Mouse (Mus musculus): ENCODE results near the gene Polq.
A peak's percentile ranks its signal among the peaks of the same experiment; 100 is the strongest.

Polq gene

DNA sequence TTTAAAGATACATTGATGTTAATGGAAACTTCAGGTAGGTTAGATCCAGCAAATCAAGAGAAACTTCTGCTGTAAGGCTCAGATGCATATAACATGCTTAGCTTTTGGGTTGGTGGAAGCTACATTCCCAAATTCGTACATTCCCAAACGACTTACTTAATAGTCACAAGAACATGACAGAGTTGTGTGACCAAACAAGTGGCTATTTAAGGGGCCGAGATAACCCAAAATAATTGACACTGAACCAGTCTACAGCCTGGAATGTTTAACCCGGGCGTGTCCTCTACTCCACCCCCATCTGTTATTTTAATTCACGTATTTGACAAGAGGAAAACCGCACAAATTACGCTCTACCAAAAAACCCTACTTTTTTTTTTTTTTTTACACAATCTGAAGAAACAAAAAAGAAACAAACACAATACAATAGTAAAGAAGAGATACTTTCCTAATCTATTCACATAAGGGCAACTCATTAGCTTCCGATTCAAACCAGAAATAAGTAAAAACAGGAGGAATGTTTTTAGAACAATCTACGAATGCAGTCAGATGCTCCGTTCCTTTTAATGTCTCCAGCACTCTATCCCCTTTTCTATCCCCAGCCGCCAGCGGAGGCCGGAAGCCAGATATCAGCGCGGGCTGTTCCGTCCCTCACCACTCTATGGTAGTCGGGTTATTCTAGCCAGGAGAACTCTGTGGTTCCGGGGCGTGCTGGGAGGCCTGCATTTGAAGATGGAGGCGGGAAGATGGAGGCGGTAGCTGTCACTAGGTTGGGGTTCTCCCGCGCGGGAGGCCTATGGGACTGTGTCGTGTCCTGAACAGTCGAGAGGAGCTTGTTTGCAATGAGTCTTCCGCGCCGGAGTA, at the start of gene Polq:
Gene Polq, plus strand, starts transcription at position 726 of the 861 bp plus-strand sequence.
- DNase-seq (ENCODE audit: low spot score in 2 of 2) = peak; percentile 91 to 93

GRCm38 (mm10) chr16:36963415-36963814, 48.2 kb upstream of the Polq start:
- DNase-seq (ENCODE audit: low spot score in 2 of 2) = no peak

- no peak for DNase-seq (ENCODE audit: low spot score in 2 of 2)
Observed at GRCm38 (mm10) chr16:36979127-36979526, 32.5 kb upstream of the Polq start.

DNA sequence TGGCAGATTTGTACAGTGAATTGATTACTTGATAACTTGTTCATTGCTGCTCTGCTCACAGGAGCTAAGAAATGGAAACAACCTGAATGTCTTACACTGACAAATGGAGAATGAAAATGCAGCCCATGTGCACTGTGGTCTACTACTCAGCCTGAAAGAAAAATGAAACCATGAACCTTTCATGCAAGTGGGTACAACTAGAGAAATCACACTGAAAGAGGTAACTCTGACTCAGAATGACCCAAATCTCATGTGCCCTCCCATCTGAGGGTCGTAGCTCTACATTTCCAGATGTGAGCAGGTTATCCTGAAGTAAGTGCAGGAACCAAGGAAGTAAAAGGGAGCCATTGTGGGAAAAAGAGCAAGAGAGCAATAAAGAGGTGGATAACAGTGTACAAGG, 27.8 kb upstream of the Polq start:
- no peak for DNase-seq (ENCODE audit: low spot score in 2 of 2)

- peak; percentile 24 to 45 for DNase-seq (ENCODE audit: low spot score in 2 of 2)
Observed at GRCm38 (mm10) chr16:36985636-36986042, 25.9 kb upstream of the Polq start.

GRCm38 (mm10) chr16:36987399-36987798, 24.2 kb upstream of the Polq start:
- no peak for DNase-seq (ENCODE audit: low spot score in 2 of 2)

DNA sequence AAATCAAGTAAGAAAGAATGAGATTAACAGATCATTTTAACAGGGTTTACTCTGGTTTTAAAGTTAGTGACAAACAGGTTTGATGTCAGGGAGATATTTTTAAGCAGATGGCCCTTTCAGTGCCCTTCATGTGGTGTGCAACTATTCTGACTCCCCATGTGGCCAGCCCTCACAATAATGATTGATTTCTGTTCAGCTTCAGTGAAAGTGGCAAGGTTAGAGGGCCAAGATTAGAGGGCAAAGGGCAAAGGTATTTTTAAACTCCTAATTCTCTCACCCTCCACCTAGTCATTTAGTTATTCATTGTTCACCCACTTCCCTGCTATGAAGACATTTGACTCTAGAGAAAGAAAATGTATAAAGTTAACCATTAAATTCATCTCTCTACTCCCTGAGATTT, 23.5 kb upstream of the Polq start:
- no peak for DNase-seq (ENCODE audit: low spot score in 2 of 2)

DNA sequence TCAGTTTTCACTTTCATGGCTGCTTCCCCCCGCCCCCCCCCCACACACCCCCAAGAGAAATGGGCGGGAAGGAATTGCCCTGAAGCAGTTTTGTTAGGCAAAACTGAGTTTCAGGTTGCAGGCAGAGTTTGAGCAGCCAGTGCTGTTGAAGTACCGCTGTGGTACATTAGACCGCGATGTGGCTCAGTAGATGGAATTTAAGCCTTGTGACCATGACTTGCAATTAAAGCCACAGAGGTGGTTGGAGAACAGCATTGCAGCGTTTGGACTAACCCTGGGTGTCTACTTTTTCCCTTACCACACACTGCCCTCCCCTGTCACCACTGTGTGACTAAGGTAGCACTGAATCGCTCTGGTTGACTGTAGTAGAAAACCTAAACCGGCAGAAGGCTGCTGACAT, 22.1 kb upstream of the Polq start:
- no peak for DNase-seq (ENCODE audit: low spot score in 2 of 2)

DNA sequence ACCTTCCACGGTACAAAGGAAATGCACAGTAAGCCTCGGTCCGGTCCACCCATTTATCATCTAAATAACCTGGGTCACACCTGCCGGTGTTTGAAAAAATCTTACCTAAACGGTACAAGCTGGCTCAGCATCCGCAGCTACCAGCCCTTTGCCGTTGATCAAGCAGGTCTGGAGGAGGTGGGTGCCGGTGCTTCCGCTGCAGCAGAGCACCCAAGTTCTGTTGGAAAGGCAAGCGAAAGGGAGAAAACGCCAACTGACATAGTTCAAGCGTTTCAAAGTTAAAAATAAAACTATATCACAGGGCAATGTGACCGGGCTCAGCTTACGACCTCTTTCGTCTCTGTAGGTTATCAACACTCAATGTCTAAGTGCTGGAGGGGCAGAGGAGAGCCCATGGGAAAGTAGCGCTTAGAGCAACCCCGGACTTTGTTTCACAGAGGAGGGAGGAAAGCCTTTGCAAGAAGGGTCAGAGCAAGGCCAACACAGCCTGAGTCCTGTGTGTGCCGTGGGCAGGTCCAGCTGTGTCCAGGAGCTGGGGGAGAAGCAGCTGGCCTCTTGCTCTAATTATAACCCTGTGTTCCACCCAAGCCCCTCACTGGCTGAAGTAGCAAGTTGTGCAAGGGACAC, 21.5 kb upstream of the Polq start, which contains the start of gene Fbxo40:
Gene Fbxo40, minus strand, starts transcription at position 469 of the 627 bp plus-strand sequence.
- DNase-seq (ENCODE audit: low spot score in 2 of 2) = no peak

DNA sequence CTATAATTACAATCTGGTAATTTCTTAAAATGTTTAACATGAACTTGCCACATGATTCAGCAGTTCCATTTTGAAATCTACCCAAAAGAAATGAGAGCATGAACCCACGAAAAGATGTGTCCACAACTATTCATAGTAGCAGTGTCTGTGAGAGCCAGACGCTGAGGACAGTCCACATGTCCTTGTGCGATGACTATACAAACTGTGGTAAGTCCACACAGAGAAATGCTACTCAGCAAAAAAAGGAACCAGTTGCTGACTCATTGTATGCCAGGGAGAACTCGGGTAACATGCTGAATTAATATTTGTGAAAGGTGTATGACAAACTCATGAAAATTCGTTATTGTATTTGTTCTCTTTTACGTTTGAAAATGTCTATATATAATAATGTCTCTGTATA, 13.9 kb upstream of the Polq start:
- DNase-seq (ENCODE audit: low spot score in 2 of 2) = no peak

- DNase-seq (ENCODE audit: low spot score in 2 of 2) = no peak
Observed at GRCm38 (mm10) chr16:36999366-36999972, 12.1 kb upstream of the Polq start.

DNA sequence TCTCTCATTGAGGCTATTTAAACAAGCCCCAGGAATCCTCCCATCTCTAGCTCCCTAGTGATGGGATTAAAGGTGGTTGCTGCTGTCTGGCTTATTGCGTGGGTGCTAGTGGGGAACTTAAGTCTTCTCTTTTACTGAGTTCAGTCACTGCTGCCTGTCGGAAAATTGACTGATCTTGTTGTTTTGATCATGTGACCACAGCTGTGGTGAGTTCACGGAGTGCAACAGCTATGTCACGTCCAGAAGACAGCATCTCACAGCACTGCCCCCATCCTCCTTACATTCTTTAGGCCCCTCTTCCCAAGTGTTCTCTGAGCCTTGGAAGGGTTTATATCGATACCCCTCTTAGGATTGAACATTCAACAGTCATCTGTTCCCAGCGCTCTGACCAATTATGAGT, 2.3 kb upstream of the Polq start:
- DNase-seq (ENCODE audit: low spot score in 2 of 2) = no peak

GRCm38 (mm10) chr16:37010370-37010769, 1.2 kb upstream of the Polq start:
- peak in 1 of 2 experiments; percentile 36 for DNase-seq (ENCODE audit: low spot score in 2 of 2)

- peak in 1 of 2 experiments; percentile 55 for DNase-seq (ENCODE audit: low spot score in 2 of 2)
Observed at GRCm38 (mm10) chr16:37011922-37012289, 320 bp downstream of the Polq start.

- DNase-seq (ENCODE audit: low spot score in 2 of 2) = no peak
Observed at GRCm38 (mm10) chr16:37012336-37012735, 750 bp downstream of the Polq start.

DNA sequence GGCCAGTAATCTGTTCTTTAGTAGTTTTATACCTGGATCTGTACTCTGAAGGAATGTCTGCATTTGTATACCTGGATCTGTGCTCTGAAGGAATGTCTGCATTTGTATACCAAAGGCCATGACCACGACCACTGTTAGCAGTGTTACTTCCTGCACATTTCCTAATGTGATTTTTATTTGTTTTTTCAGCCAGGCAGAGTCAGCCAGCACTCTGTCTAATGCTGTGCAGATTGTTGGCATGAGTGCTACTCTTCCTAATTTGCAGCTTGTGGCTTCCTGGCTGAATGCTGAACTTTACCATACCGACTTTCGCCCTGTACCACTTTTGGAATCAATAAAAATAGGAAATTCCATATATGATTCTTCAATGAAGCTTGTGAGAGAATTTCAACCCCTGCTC, 16.0 kb downstream of the Polq start:
- DNase-seq (ENCODE audit: low spot score in 2 of 2) = no peak

DNA sequence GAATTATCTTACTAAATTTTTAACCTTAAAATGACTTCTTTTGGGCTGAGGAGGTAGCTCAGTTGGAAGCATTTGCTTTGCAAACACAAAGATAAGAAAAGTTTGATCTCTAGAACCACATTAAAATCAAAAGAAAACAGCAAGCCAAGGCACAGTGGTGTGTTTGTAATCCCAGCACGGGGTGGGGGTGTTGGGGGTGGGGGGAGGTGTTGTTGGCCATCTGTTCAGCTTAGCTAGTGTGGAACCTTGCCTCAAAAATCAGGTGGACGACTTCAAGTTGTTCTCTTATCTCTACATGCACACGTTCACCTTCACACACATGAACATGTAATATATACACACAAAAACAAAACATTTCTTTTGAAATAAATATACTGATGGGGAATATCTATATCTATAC, 20.4 kb downstream of the Polq start:
- no peak for DNase-seq (ENCODE audit: low spot score in 2 of 2)

DNA sequence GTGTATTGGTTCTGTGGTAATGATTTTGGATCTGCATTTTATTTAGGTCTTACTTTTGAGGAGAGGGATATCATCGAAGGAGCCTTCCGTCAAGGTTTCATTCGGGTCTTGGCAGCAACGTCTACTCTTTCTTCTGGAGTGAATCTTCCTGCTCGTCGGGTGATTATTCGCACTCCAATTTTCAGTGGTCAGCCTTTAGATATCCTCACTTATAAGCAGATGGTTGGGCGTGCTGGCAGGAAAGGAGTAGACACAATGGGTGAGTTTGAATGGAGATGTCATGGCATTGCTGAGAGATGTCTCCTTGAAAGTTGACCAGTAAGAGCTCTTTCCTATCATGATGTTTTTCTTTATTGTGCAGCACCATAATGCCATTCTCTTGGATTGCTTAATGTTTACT, 23.2 kb downstream of the Polq start:
- no peak for DNase-seq (ENCODE audit: low spot score in 2 of 2)

DNA sequence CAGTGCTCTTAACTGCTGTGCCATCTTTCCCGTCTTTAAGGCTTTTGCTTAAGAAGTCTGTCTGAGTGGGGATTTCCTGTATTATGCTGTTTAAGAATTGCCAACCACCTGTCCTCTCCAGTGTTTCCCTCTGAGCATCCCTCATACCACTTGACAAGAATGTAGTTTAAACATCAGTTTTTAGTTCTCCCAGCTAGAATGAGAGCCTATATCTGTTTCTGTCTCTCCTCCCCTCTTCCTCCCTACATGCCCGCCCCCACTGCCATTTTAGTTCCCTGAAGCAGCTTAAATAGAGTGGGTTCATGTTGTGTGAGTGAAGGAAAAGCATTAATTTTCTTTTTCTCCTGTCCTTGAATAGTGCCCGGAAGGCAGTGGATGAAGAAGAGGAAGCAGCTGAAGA, 48.0 kb downstream of the Polq start:
- no peak for DNase-seq (ENCODE audit: low spot score in 2 of 2)

DNA sequence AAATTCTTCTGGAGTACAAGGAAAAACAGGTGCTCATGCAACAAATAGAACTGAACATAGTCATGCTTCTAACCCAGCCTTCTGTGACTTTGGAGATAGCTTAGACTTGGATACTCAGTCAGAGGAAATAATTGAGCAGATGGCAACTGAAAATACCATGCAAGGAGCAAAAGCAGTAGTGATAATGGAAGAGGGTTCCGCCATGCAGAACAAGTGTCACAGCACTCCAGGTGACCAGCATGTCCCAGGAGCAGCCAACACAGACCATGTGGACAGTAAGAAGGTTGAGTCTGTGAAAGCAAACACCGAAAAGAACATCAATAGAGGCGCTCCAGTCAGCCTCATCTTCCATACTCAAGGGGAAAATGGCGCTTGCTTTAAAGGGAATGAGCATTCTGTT, 49.7 kb downstream of the Polq start:
- no peak for DNase-seq (ENCODE audit: low spot score in 2 of 2)

DNA sequence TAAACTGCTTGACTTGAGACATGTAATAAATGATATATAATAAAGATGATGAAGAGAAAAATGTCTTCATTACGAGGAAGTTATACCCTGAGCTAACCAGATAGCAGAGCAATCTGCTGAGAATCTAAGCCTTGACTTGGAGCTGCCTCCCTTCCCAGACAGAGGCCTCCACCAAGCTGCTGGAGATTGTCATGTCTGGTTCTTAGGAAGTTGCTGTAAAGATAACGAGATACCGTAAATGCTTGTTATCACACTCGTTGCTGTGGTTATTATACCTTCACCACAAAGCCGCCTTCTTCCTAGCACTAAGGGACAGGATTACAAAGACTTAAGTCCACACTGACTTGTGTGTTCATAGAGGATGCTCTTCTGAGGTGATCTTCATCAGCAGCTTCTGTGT, 60.8 kb downstream of the Polq start:
- no peak for DNase-seq (ENCODE audit: low spot score in 2 of 2)

DNA sequence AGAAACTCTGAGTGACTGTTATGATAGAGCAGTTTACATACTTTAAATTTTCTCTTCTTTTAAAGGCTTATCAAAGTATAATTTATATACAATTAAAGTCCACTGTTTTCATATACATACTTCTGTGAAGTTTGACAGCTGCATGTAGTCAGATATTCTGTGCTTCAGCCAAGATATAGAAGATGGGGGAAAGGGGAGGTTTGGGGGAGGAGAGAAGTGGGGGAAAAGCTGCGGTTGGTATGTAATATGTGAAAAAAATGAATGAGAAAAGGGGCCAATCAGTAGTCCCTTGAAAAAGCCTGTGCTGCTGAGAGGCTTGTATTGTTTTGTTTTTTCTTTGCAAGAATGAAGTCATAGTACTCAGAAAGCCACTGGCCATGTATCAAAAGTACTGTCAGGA, 78.1 kb downstream of the Polq start:
- DNase-seq (ENCODE audit: low spot score in 2 of 2) = no peak
